Mouse (Mus musculus): ENCODE measurements at regions not wholly inside any gene's neighbourhood (a gene's known extent, or its start where the extent isn't known, plus 50 kb on each side); places are given as distances from the start of the nearest gene placed in this dataset.

DNA sequence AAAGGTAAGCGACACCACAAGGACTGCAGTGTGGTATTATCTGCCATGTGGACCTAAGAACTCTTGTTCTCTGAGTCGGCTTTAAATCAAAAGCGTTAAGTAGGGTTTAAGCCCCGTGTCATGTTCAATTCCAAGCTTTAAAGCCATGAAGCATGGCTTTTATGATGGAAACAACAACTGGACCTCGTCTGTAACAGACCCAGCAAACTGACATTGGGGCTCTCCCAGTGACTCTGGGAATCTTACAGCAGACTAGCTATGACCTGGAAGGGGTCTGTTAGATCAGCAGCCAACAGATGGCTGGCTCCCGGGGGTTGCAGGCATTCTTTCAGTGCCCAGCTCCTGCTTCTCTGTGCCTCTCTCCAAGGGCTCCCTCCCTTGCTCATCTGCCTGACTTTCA lies 197.8 kb downstream of the Wdr11 start:
- Histone ChIP-seq H3K4me3 (ENCODE audit: low read depth, low read length) (no peak overlapping the region), H3K27ac (replicated peaks; ENCODE audit: low read depth, low read length) (no peak overlapping the region), H3K4me1 (ENCODE audit: control insufficient read depth, insufficient read depth, low read length) (no peaks in the 10 kb centered on the region), H3K9me3 (replicated peaks; ENCODE audit: control insufficient read depth, low read length) (no peaks in the 10 kb centered on the region), H3K27me3 (ENCODE audit: control insufficient read depth, insufficient read depth, low read length) (no peaks in the 10 kb centered on the region), H3K9ac (replicated peaks; ENCODE audit: low read length) (no peak overlapping the region), H3K4me2 (ENCODE audit: low read depth, low read length) (no peak overlapping the region), H3K36me3 (replicated peaks; ENCODE audit: control insufficient read depth, insufficient read depth, low read depth, low read length) (no peaks in the 10 kb centered on the region)
- ATAC-seq (replicated peaks; ENCODE audit: insufficient number of reproducible peaks, low FRiP score, low TSS enrichment, low read depth) (no peak), DNase-seq (ENCODE audit: low spot score) (peak; percentile 15)
- WGBS = 47% methylated on average over 6 of the region's 6 CpGs

DNA sequence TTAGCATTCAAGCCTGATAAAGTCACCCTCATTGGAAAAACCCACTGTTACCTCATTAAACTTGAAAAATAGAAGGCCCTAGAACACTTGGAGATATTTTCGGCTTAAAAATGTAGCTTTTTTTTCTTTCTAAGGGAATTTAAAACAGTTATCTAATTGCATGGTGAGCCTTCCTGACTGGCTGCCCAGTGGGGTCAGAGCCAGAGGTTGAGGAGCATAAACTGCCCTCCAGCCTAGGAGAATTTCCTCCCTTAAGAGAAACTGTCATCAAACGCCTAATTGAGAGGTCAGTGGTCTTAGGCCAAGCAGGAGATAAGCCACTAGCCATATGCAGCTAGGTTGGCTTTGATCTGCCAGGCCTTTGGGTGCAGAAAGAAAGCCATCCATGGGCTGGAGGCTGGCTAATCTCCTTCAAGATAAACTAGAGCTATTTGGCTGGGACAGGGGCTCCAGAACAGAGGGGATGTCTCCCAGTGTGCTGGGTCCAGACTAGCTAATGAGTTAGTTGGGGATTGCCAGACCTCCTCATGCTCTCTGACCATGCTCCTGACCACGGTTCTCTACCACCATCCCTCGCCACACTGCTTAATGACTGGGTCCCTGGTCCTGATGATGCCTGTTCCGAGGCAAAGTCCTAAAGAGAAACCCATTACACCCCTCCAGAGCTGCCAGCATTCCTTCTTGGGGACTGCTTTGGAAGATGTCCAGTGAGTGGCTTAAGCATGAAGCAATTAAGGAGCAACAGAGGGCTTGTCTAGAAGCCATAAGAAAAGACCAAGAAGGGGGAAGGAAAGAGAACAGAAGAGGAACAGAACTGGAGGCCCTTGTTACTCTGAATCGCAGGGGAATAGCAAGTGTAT lies 199.2 kb downstream of the Wdr11 start:
- Histone ChIP-seq H3K9ac (replicated peaks; ENCODE audit: low read length) (no peak overlapping the region), H3K36me3 (replicated peaks; ENCODE audit: control insufficient read depth, insufficient read depth, low read depth, low read length) (no peaks in the 10 kb centered on the region), H3K9me3 (replicated peaks; ENCODE audit: control insufficient read depth, low read length) (no peaks in the 10 kb centered on the region), H3K27me3 (ENCODE audit: control insufficient read depth, insufficient read depth, low read length) (no peaks in the 10 kb centered on the region), H3K27ac (replicated peaks; ENCODE audit: low read depth, low read length) (no peak overlapping the region), H3K4me2 (ENCODE audit: low read depth, low read length) (no peak overlapping the region), H3K4me3 (ENCODE audit: low read depth, low read length) (no peak overlapping the region), H3K4me1 (ENCODE audit: control insufficient read depth, insufficient read depth, low read length) (no peaks in the 10 kb centered on the region)
- 73% methylated on average over 6 of the region's 6 CpGs for WGBS
- DNase-seq (ENCODE audit: low spot score) (no peak), ATAC-seq (replicated peaks; ENCODE audit: insufficient number of reproducible peaks, low FRiP score, low TSS enrichment, low read depth) (no peak)

DNA sequence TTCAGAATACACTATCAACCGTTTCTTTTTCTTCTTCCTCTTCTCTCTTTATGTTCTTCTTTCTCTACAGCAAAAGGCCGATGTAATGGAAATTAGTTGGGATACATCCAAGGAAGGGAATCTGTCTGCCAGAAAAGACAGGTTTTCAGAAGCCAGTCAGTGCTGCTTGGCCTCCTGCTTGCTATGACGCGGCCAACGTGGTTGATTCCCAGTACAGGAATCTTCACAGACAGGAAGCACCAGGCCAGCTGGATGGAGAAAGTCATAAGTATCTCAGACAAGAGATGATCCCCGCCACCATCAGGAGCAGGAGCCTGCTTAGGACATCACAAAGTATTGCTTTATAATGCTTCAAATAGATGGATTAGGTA lies 199.8 kb downstream of the Wdr11 start:
- Histone ChIP-seq H3K9me3 (replicated peaks; ENCODE audit: control insufficient read depth, low read length) (no peaks in the 10 kb centered on the region), H3K27me3 (ENCODE audit: control insufficient read depth, insufficient read depth, low read length) (no peaks in the 10 kb centered on the region), H3K36me3 (replicated peaks; ENCODE audit: control insufficient read depth, insufficient read depth, low read depth, low read length) (no peaks in the 10 kb centered on the region), H3K4me2 (ENCODE audit: low read depth, low read length) (no peak overlapping the region), H3K4me1 (ENCODE audit: control insufficient read depth, insufficient read depth, low read length) (no peaks in the 10 kb centered on the region), H3K4me3 (ENCODE audit: low read depth, low read length) (no peak overlapping the region), H3K9ac (replicated peaks; ENCODE audit: low read length) (no peak overlapping the region), H3K27ac (replicated peaks; ENCODE audit: low read depth, low read length) (no peak overlapping the region)
- 90% methylated on average over 6 of the region's 6 CpGs for WGBS
- no peak for DNase-seq (ENCODE audit: low spot score)
- ATAC-seq (replicated peaks; ENCODE audit: insufficient number of reproducible peaks, low FRiP score, low TSS enrichment, low read depth) = no peak

DNA sequence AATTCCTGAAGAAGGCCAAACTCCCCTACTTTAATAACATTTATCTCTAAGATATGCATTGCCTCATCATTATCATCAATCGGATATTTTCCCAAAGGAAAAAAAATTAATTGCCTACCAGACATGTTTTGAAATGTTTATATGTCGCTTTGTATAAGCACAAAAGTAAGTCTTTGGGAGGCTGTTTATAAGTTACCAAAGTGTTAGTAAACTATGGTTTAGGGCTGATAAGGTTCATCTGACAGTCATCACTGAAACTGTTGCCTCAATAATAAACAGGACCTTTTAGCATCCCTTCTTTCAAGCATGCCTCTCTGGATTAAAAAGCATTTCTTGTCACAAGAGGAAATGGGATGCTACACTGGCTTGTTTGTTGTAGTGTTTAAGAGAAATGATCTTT lies 202.1 kb downstream of the Wdr11 start:
- Histone ChIP-seq H3K36me3 (replicated peaks; ENCODE audit: control insufficient read depth, insufficient read depth, low read depth, low read length) (no peaks in the 10 kb centered on the region), H3K27me3 (ENCODE audit: control insufficient read depth, insufficient read depth, low read length) (no peaks in the 10 kb centered on the region), H3K9me3 (replicated peaks; ENCODE audit: control insufficient read depth, low read length) (no peaks in the 10 kb centered on the region), H3K4me2 (ENCODE audit: low read depth, low read length) (no peak overlapping the region), H3K4me1 (ENCODE audit: control insufficient read depth, insufficient read depth, low read length) (no peaks in the 10 kb centered on the region), H3K4me3 (ENCODE audit: low read depth, low read length) (no peak overlapping the region), H3K27ac (replicated peaks; ENCODE audit: low read depth, low read length) (no peak overlapping the region), H3K9ac (replicated peaks; ENCODE audit: low read length) (no peak overlapping the region)
- ATAC-seq (replicated peaks; ENCODE audit: insufficient number of reproducible peaks, low FRiP score, low TSS enrichment, low read depth) = no peak
- WGBS = 93% methylated on average over 2 of the region's 2 CpGs
- DNase-seq (ENCODE audit: low spot score) = no peak

DNA sequence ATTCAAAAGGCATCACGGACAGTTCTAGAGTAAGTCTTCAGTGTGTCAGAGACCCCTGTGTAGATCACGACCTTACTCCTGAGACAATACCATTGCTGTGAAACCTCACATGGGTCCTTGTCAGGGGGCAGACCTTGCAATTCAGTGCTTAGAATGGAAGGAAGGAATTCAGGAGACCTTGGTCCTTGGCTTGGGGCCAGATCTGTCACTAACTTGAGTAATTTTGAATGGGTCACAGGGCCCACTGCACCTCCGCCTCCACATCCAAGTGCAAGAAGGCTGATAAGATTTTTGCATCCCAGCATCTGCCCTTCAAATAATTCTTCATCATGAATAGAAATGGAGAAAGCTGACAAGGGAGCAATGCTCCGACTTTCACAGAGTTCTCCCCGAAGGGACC lies 202.6 kb downstream of the Wdr11 start:
- Histone ChIP-seq H3K4me1 (ENCODE audit: control insufficient read depth, insufficient read depth, low read length) (no peaks in the 10 kb centered on the region), H3K9me3 (replicated peaks; ENCODE audit: control insufficient read depth, low read length) (no peaks in the 10 kb centered on the region)

DNA sequence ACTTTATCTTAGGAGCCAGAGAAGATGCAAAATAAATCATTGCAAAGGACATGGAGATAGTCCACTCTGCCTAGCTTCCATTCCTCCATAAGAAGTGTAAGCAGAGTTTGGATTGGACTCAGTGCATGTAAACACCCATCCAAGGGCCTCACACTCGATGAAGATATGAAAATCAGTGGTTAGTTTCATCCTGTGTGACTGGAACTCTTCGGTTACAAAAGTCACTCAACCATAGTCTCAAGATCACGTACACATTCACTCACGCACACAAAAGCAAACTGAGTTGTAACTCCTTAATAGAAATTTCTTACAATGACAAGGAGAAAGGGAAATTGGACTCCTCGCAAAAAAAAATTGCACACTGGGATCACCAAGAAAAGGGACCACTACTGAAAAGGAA lies 206.9 kb downstream of the Wdr11 start:
- no peak overlapping the region for H3K27ac ChIP-seq (replicated peaks; ENCODE audit: low read depth, low read length)
- no peak for DNase-seq (ENCODE audit: low spot score)
- H3K4me1 ChIP-seq (ENCODE audit: control insufficient read depth, insufficient read depth, low read length) = no peaks in the 10 kb centered on the region
- H3K27me3 ChIP-seq (ENCODE audit: control insufficient read depth, insufficient read depth, low read length) = no peaks in the 10 kb centered on the region
- WGBS = 88% methylated on average over 5 of the region's 5 CpGs
- no peak overlapping the region for H3K4me2 ChIP-seq (ENCODE audit: low read depth, low read length)
- no peak overlapping the region for H3K4me3 ChIP-seq (ENCODE audit: low read depth, low read length)
- H3K9ac ChIP-seq (replicated peaks; ENCODE audit: low read length) = no peak overlapping the region
- no peaks in the 10 kb centered on the region for H3K9me3 ChIP-seq (replicated peaks; ENCODE audit: control insufficient read depth, low read length)
- ATAC-seq (replicated peaks; ENCODE audit: insufficient number of reproducible peaks, low FRiP score, low TSS enrichment, low read depth) = no peak
- no peaks in the 10 kb centered on the region for H3K36me3 ChIP-seq (replicated peaks; ENCODE audit: control insufficient read depth, insufficient read depth, low read depth, low read length)

More for the DNA sequence above, 202.6 kb downstream of the Wdr11 start:
- ATAC-seq (replicated peaks; ENCODE audit: insufficient number of reproducible peaks, low FRiP score, low TSS enrichment, low read depth) = no peak
- H3K9ac ChIP-seq (replicated peaks; ENCODE audit: low read length) = no peak overlapping the region
- WGBS = 84% methylated on average over 5 of the region's 5 CpGs
- H3K27ac ChIP-seq (replicated peaks; ENCODE audit: low read depth, low read length) = no peak overlapping the region
- H3K4me2 ChIP-seq (ENCODE audit: low read depth, low read length) = no peak overlapping the region
- no peak overlapping the region for H3K4me3 ChIP-seq (ENCODE audit: low read depth, low read length)
- H3K36me3 ChIP-seq (replicated peaks; ENCODE audit: control insufficient read depth, insufficient read depth, low read depth, low read length) = no peaks in the 10 kb centered on the region
- no peaks in the 10 kb centered on the region for H3K27me3 ChIP-seq (ENCODE audit: control insufficient read depth, insufficient read depth, low read length)
- no peak for DNase-seq (ENCODE audit: low spot score)

DNA sequence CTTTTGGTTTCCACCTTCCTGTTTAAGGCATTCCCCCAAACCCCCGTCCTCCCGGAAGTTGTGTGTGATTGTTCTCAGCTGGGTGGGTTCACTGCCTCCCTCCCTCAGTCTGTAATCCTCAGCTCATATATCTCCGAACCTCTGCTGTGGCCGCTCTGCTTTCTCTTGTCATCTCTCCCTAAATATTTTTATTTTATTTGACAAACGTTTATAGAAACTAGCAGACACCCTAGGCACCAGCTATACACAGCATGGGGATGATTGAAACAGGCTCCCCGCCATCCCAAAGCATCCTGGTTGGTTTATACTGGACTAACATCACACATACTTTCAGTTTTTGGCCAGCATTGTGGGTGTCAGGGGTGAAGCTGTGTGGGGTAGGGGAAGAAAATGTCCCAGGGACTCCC lies 208.8 kb downstream of the Wdr11 start:
- H3K9me3 ChIP-seq (replicated peaks; ENCODE audit: control insufficient read depth, low read length) = no peaks in the 10 kb centered on the region
- H3K4me2 ChIP-seq (ENCODE audit: low read depth, low read length) = no peak overlapping the region
- H3K36me3 ChIP-seq (replicated peaks; ENCODE audit: control insufficient read depth, insufficient read depth, low read depth, low read length) = no peaks in the 10 kb centered on the region
- H3K4me1 ChIP-seq (ENCODE audit: control insufficient read depth, insufficient read depth, low read length) = no peaks in the 10 kb centered on the region
- WGBS = 57% methylated on average over 6 of the region's 6 CpGs
- no peak overlapping the region for H3K4me3 ChIP-seq (ENCODE audit: low read depth, low read length)
- no peak overlapping the region for H3K27ac ChIP-seq (replicated peaks; ENCODE audit: low read depth, low read length)
- no peak for ATAC-seq (replicated peaks; ENCODE audit: insufficient number of reproducible peaks, low FRiP score, low TSS enrichment, low read depth)
- H3K27me3 ChIP-seq (ENCODE audit: control insufficient read depth, insufficient read depth, low read length) = no peaks in the 10 kb centered on the region
- no peak overlapping the region for H3K9ac ChIP-seq (replicated peaks; ENCODE audit: low read length)
- no peak for DNase-seq (ENCODE audit: low spot score)

DNA sequence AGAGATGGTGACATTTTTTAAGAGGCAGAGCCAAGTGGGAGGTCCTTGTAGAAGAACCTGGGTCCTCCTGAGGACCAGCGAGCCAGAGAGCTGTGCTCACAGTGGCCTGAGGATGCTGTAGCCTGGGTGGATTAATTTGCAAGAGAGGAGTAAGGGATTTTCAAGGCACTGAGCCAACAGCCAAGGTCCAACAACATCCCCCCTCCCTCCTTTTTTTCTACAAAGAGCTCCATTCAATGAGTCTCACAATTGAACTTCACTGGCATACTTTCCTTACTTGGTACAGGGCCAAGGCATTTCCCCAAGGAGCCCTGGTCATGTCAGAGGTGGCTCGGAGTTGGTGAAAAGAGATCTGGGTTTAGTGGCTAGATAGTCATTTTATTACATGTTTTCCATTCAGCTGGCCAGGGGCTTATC lies 209.8 kb downstream of the Wdr11 start:
- Histone ChIP-seq H3K4me2 (ENCODE audit: low read depth, low read length) (no peak overlapping the region), H3K9me3 (replicated peaks; ENCODE audit: control insufficient read depth, low read length) (no peaks in the 10 kb centered on the region), H3K4me3 (ENCODE audit: low read depth, low read length) (no peak overlapping the region), H3K27ac (replicated peaks; ENCODE audit: low read depth, low read length) (no peak overlapping the region), H3K36me3 (replicated peaks; ENCODE audit: control insufficient read depth, insufficient read depth, low read depth, low read length) (no peaks in the 10 kb centered on the region), H3K4me1 (ENCODE audit: control insufficient read depth, insufficient read depth, low read length) (no peaks in the 10 kb centered on the region), H3K27me3 (ENCODE audit: control insufficient read depth, insufficient read depth, low read length) (no peaks in the 10 kb centered on the region), H3K9ac (replicated peaks; ENCODE audit: low read length) (no peak overlapping the region)
- 66% methylated on average over 2 of the region's 2 CpGs for WGBS
- DNase-seq (ENCODE audit: low spot score) (no peak), ATAC-seq (replicated peaks; ENCODE audit: insufficient number of reproducible peaks, low FRiP score, low TSS enrichment, low read depth) (0 out of 2 replicates have a peak, but pooled peaks have one; percentile 59)
